Mouse (Mus musculus): ENCODE measurements around the gene Pgrmc2. TPM values are rescaled to one million over a fixed set of nuclear protein-coding genes. Genes with fewer than 3 reads are reported as not detected.

Pgrmc2 gene
- polyA plus RNA-seq, 1 experiment from 2014 or later = 29.7 TPM

DNA sequence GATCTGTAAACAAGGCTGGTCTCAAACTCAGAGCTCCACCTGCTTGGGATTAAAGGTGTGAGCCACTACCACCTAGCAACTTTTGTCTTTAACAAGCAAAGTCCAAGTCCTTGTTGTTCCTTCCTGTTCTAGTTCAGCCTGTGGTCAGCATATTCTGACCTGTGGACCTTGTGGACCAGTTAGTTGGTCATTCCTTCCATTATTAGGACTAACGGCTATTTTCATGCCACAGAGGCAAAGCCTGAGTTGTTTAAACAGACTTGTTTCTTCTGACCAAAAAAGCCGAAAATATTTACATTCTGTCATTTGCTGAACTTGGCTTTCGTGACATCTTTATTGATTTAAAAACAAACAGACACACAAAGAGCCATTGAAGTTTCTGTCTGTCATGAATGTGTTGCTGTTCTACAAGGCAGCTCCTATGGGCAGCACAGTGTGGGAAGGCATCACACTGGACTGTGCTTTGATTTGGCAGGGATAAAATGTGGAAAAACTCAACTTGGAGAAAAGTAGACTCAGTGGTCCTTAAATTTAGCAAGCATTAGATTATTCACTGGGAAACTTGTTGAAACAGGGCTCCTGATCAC is 64.7 kb downstream of the Pgrmc2 start:
- 66% methylated on average over 3 of the region's 3 CpGs for WGBS
- no peaks in the 10 kb centered on the region for H3K4me1 ChIP-seq (ENCODE audit: control insufficient read depth, insufficient read depth, low read length)
- ATAC-seq (replicated peaks; ENCODE audit: insufficient number of reproducible peaks, low FRiP score, low TSS enrichment, low read depth) (no peak), DNase-seq (ENCODE audit: low spot score) (no peak)
- no peak overlapping the region for H3K4me2 ChIP-seq (ENCODE audit: low read depth, low read length)
- no peak overlapping the region for H3K4me3 ChIP-seq (ENCODE audit: low read depth, low read length)
- H3K9me3 ChIP-seq (replicated peaks; ENCODE audit: control insufficient read depth, low read length) = no peaks in the 10 kb centered on the region
- no peak overlapping the region for H3K27ac ChIP-seq (replicated peaks; ENCODE audit: low read depth, low read length)
- no peak overlapping the region for H3K9ac ChIP-seq (replicated peaks; ENCODE audit: low read length)
- no peaks in the 10 kb centered on the region for H3K27me3 ChIP-seq (ENCODE audit: control insufficient read depth, insufficient read depth, low read length)
- no peaks in the 10 kb centered on the region for H3K36me3 ChIP-seq (replicated peaks; ENCODE audit: control insufficient read depth, insufficient read depth, low read depth, low read length)

Other genes starting within 250 kb of the Pgrmc2 start
- 6.3 and 7.3 TPM in 2 replicates for gene Mfsd8, start 236.2 kb downstream of the Pgrmc2 start, polyA plus RNA-seq (2014; fragmentation: Nextera tagmentation; extraction: Ambion mirVana)
- 3.0 and 5.1 TPM in 2 replicates for gene Abhd18, start 236.1 kb downstream of the Pgrmc2 start, polyA plus RNA-seq (2014; fragmentation: Nextera tagmentation; extraction: Ambion mirVana)
- 0.17 TPM in 1 of 2 replicates, not detected in the other for gene 1700034I23Rik, start 180.5 kb downstream of the Pgrmc2 start, polyA plus RNA-seq (2014; fragmentation: Nextera tagmentation; extraction: Ambion mirVana)
- gene Larp1b, start 133.2 kb downstream of the Pgrmc2 start, polyA plus RNA-seq (2014; fragmentation: Nextera tagmentation; extraction: Ambion mirVana) = 1.4 and 1.7 TPM in 2 replicates